Mouse (Mus musculus) brown adipose tissue, adult 24 weeks (tissue): ENCODE measurements around the gene Mnx1. TPM values are rescaled to one million over a fixed set of nuclear protein-coding genes. Genes with fewer than 3 reads are reported as not detected.
"Not testable (repeated sequence)": the region's sequence is repeated elsewhere in the genome, so short reads cannot be mapped to it uniquely, and the experiment has no call there.

Source experiments
- H3K27ac ChIP-seq: fragments of 200-500 bp; replicated peaks from 2 replicates; pipeline ENCODE4 v1.5.1; 2012; ENCODE audit warnings: low read depth, mild to moderate bottlenecking, low read length
- H3K4me1 ChIP-seq: fragments of 200-500 bp; 2 replicates; pipeline ENCODE4 v1.6.1; 2012; ENCODE audit warnings: low read length, mixed read lengths; ENCODE audit not compliant: control insufficient read depth, insufficient read depth, insufficient read length
- H3K4me3 ChIP-seq: fragments of 200-500 bp; 2 replicates; pipeline ENCODE4 v1.5.1; 2012; ENCODE audit warnings: low read depth, mild to moderate bottlenecking, low read length, moderate library complexity; ENCODE audit not compliant: insufficient read depth
- polyA plus RNA-seq: library from polyadenylated mRNA; stranded (reverse); fragments of >200 nt; gene quantifications from 2 replicates; pipeline ENCODE4 v1.2.4, GENCODE M21; 2012; ENCODE audit not compliant: missing spikeins, insufficient read depth, insufficient read length

The Mnx1 gene
- polyA plus RNA-seq, 1 experiment: not detected

GRCm38 (mm10) chr5:29435491-29435890, 42.8 kb downstream of the Mnx1 start:
- H3K27ac ChIP-seq: no peak overlapping the region
- peaks cover 7% of the 10 kb centered on the region for H3K4me1 ChIP-seq

GRCm38 (mm10) chr5:29434872-29435358, 43.4 kb downstream of the Mnx1 start:
- peaks cover 7% of the 10 kb centered on the region for H3K4me1 ChIP-seq
- H3K4me3 ChIP-seq: peak overlapping the region; percentile 90
- peak overlapping the region; percentile 39 for H3K27ac ChIP-seq

More at GRCm38 (mm10) chr5:29435491-29435890, 42.8 kb downstream of the Mnx1 start:
- peak overlapping the region; percentile 90 for H3K4me3 ChIP-seq

- Histone ChIP-seq H3K27ac (peak within 1 kb of the TSS; percentile 39), H3K4me3 (peak within 1 kb of the TSS; percentile 90), H3K4me1 (peaks cover 7% of the 10 kb centered on the region)
These were observed 43.9 kb downstream of the Mnx1 start, which contains the start of gene Nom1 for GRCm38 (mm10) chr5:29434228-29434871. TSS of gene Nom1 (plus strand) at chr5:29434664.

- not testable (repeated sequence) for H3K27ac ChIP-seq, H3K4me1 ChIP-seq, H3K4me3 ChIP-seq
These were observed 54.9 kb downstream of the Mnx1 start for GRCm38 (mm10) chr5:29423330-29423729.

Other genes with a start within 250 kb of the Mnx1 start
- 4.3 and 5.7 TPM in 2 replicates for gene Lmbr1, start 100.1 kb downstream of the Mnx1 start, polyA plus RNA-seq
- 4.0 and 11.7 TPM in 2 replicates for gene Nom1, start 43.8 kb downstream of the Mnx1 start, polyA plus RNA-seq
- gene Ube3c, start 90.8 kb upstream of the Mnx1 start, polyA plus RNA-seq: 18.5 and 22.0 TPM in 2 replicates